Mouse (Mus musculus) urinary bladder, adult 18-20 months (tissue): ENCODE data around the gene Rps8.
"Not testable (repeated sequence)": the region's sequence is repeated elsewhere in the genome, so short reads cannot be mapped to it uniquely, and the experiment has no call there.

Source experiments
- DNase-seq, 2 experiments: peaks; one replicate each; pipeline ENCODE4 v3.0.0; 2022; ENCODE audit warnings: low spot score in 2 of 2, mixed read lengths in 2 of 2

Gene Rps8

GRCm38 (mm10) chr4:117155792-117156355 lies at the start of gene Rps8:
Gene Rps8, minus strand, starts transcription at chr4:117156243.
- peak; percentile 77 to 78 for DNase-seq

DNA sequence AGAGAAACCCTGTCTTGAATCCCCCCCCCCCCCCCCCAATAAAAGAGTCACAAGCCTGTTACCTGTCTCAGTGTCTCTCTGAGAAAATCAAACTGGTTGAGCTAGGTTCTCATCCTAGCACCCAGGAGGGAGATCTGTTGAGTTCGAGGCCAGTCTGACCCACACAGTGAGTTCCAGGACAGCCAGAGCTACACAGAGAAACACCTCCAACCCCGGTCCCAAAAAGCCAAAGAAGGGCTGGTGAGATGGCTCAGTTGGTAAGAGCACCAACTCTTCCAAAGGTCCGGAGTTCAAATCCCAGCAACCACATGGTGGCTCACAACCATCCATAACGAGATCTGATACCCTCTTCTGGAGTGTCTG lies 46.9 kb upstream of the Rps8 start:
- no peak for DNase-seq

- DNase-seq, result no peak
Observed at GRCm38 (mm10) chr4:117202046-117202991, 46.3 kb upstream of the Rps8 start.

- no peak for DNase-seq
Observed at GRCm38 (mm10) chr4:117191804-117192203, 35.8 kb upstream of the Rps8 start.

DNA sequence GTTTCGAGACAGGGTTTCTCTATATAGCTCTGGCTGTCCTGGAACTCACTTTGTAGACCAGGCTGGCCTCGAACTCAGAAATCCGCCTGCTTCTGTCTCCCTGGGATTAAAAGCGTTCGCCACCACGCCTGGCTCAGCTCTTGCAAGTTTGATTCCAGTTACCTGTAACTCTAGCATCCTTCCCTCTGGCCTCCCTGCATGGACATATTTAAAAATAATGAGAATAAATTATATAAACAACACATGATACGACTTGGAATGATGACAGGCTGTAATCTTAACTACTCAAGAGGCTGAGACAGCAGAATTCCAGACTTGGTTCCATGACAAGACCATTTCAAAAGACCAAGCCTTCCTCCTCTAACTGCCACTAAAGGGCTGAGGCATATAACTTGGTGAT lies 34.6 kb upstream of the Rps8 start:
- no peak for DNase-seq

DNA sequence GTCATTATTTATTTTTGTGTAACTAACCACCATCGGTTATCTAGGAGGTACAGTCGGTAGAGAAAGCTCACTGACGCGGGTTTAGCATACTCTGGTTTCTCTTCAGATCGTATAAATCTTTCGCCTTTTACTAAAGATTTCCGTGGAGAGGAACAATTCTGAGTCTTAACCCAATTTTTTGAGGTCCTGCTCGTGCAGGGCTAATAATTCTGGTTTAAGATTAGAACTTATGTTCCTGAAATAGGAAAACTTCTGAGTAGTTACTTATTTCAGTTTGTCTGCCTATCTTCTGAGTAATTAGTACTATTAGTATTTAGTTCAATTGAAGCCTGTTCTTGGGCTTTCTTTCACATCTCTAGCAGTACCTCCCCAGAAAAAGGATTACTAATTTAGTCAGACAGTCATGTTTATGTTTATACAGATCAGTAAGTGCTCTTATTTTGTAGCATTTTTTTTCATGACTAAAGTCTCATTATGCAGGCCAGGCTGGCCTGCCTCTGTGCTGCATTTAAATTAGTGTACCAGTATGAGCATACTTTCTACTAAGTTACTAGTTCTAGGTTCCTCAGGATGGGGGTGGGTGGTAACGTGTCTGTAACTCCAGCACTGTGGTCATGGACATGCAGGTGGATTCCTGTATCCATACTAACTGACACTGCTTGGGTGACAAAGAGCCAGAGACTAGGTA lies 34.0 kb upstream of the Rps8 start:
- no peak for DNase-seq

DNA sequence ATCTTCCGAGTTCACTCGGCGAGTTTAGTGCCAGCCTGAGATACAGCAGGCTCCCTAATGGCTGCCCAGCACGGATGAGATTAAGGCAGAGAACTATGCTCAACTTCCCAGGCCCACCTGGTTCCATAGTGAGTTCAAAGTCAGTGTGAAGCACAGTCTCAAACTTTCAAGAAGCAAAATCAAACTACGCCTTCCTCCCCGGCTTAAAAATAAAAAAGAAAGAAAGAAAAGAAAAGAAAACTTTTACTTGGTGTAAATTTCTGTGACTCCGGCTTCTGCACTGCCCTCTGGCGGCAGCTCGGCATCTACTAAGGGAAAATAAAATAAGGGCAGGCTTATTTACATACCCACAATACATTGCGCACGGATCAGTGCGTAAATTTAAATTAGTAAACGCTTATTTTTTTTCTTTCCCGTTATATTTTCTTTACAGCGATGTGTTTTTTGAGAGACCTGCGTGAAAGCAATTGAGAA lies 33.4 kb upstream of the Rps8 start:
- peak; percentile 61 to 72 for DNase-seq

DNA sequence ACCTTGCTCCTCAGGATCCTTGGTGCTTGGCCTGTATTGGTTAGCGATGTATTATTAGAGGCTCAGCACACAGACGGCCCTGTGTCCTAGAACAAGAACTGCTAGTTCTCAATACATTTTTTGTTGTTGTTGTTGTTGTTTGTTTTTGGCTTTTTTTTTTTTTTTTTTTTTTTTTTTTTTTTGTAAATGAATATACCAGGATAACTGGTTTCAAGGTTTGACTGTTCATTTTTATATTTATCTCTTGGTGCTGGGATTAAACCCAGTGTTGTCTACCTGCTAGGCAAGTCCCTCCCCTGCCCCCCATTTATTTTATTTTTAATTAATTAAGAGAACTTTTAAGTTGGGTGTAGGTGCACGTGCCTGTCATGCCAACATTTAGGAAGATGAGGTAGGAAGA lies 32.9 kb upstream of the Rps8 start:
- no peak for DNase-seq

DNA sequence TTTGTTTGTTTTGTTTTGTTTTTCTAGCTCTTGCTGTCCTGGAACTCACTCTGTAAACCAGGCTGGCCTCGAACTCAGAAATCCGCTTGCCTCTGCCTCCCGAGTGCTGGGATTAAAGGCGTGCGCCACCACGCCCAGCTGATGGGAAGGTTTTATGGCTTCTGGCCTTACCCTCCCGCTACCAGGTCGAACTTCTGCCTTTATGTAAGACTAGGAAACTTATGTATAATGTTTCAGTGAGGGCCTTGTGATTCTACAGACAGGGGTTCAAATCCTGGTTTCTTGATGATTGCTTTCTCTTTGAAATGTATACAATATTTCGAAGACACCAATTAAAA lies 26.7 kb upstream of the Rps8 start:
- not testable (repeated sequence) for DNase-seq

DNA sequence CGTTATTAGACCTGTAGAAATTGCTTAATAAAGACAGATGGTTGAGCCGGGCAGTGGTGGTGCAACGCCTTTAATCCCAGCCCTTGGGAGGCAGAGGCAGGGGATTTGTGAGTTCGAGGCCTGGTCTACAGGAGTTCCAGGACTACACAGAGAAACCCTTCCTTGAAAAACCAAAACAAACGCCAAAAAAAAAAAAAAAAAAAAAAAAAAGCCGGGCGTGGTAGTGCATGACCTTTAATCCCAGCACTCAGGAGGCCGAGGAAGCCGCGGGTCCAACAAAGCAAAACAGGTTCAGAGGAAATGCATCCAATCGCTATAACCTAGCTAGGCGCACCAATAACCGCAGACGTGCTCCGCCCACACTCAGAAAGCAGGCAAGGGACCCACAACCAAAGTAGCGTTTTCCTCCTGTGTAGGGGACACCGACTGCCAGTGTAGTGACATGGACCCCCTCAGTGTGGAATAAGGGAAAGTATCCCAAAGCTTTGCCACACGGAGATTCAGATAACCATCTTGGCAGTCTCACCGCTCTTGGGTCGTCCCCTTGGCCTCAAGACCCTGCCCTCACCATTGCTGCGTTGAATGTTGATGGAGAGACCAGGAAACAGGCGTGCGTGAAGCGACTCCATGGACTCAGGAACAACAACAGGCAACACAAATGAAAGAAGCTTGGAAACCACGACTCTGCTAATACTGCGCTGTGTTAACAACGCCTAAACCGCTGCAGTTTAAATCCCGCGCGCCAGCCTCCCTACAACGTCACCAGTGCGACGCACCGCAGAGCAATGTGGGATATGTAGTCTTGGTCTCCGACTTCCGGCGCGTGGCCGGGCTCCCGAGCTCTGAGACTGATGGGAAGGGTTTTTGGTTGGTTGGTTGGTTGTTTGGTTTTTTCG lies 26.1 kb upstream of the Rps8 start, which contains the start of gene Kif2c:
Gene Kif2c (minus strand): TSS at position 777 of the 896 bp plus-strand sequence.
- peak; percentile 86 to 93 for DNase-seq

DNA sequence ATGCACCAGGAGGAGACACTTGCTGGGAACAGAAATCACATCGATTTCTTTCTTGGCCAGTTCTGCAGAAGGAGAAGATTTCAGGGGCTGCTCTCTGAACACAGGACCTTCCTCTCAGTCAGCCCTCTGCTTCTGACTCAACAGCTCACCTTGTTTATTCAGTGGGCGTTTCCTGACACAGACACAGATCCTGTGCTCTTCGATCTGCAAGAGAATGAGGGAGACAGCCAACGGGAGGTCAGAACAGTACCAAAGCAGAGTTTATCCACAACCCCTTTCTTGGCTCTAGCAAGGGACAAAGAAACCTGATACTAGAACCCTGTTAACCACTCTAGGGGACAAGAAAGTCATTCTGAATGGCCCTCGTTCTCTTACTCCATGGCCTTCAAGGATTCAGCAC lies 13.9 kb upstream of the Rps8 start:
- DNase-seq, result no peak

GRCm38 (mm10) chr4:117161183-117161582 lies 5.1 kb upstream of the Rps8 start:
- DNase-seq, result no peak

GRCm38 (mm10) chr4:117159666-117160065 lies 3.6 kb upstream of the Rps8 start:
- no peak for DNase-seq

GRCm38 (mm10) chr4:117156372-117156771 lies 329 bp upstream of the Rps8 start:
- no peak for DNase-seq

DNA sequence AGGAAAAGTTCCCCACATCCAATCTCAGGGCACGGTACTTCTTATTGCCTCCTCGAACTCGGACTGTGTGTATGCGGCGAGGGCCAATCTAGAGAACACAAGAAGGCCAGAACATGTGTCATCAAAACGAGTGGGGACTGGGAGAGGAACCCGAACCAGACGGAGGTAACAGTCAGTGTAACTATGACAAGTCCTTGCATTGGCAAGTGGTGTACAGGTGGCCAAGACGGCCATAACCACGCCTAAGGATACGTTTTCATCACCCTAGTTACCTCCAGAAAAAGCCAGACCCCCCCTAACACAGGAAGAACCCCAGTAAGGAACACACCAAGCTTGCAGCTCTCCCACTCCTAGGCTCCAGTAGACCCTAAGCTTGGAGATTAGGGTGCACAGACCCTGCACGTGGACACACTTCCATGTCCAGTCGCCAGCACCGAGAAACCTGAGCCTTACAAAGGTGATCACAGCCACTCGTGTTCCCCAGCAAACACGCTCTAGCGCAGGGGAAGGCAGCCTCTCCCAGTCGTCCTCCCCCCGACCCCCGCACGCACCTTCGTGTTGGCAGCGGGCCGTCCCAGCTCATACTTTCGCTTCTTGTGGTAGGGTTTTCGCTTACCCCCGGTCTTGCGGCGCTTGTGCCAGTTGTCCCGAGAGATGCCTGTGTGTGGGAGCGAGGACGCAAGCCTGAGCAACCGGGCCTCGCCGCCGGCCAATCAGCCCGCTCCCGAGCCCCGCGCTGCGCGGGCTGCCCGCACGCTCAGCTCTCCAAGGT lies 837 bp downstream of the Rps8 start:
- DNase-seq, result no peak

GRCm38 (mm10) chr4:117152714-117153113 lies 3.3 kb downstream of the Rps8 start:
- no peak for DNase-seq

DNA sequence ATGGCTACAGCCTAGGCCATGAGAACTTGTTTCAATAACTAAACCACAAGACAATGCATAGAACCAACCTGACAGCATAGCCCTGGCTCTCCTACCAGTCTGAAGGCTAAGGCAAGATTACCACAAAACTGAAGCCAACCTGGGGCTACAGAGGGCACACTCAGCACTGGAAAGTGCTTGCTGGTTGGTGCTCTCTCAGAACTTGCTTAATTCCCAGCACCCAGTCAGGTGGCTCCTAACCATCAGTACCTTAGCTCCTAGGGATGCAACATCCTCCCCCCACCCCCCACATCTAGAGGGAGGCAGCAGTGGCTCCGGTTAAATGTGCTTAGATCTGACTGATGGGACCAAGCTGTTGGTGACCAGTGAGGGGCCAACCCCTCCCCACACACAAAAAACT lies 4.6 kb downstream of the Rps8 start:
- DNase-seq, result no peak

DNA sequence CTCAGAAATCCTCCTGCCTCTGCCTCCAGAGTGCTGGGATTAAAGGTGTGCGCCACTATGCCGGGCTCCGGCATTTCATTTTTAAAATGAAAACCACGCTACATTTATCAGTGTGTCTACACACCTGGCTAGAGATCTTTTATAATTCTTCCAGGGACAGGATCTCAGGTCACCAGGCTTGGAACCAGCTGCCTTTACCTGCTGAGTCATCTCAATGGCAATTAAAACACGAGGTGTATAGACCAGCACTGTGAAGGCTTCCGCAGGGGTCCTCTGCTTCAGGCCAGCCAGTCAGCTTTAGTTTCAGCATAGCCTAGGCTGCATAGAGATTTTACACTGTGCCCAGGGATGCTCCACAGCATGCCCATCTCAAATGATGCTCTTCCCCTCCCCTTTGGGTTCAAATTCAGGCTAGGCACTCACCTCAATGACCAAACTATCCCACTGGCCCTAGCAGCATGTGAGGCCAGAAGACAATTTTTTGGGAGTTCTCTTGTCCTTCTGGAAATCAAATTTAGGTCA lies 5.8 kb downstream of the Rps8 start:
- no peak for DNase-seq

DNA sequence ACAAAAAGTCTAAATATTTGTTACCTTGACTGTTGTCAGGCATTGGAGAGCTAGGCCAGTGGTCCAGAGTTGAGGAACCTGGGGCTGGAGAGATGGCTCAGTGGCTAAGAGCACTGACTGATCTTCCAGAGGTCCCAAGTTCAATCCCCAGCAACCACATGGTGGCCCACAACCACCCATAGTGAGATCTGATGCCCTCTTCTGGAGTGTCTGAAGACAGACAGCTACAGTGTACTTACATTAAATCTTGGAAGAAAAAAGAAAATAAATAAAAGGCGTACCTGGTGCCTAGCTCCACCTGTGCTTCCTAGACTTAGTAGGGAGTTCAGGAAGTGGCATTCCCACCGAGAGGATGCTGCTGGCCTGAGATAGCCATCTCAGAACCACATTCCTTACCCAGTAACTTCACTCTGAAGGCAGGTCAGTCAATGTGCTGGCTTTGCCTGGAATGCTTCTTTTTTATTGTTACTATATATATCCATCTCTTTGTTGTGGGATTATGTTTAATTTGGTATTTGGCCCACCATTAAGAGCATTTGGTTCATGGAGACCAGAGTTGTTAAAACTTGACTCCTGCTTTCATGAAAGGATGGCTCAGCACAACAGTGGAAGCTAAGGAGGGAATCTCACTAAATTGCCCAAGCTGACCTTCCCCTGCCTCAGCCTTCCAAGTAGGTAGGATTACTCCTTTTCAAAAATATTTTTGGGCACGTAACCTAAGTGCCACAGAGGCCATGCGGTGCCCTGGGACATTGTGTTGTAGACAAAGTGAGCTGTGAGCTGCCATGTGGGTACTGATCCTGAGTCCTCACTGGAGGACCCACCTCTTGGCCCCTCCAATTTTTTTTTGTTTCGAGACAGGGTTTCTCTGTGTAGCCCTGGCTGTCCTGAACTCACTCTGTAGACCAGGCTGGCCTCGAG lies 6.5 kb downstream of the Rps8 start:
- DNase-seq, result no peak
